Mouse (Mus musculus) heart, adult 2 months (tissue): Measurements from ENCODE around the gene Fmc1. TPM values are rescaled to one million over a fixed set of nuclear protein-coding genes. Genes with fewer than 3 reads are reported as not detected.

Source experiments
- DNase-seq, 2 experiments: peaks; one replicate each; pipeline ENCODE4 v3.0.0; 2021
- H3K27ac ChIP-seq: fragments of 200-600 bp; 2 replicates; pipeline ENCODE4 v1.8.1; 2022
- H3K27me3 ChIP-seq: fragments of 200-500 bp; 2 replicates; pipeline ENCODE4 v1.6.1; 2012; ENCODE audit warnings: mild to moderate bottlenecking, low read length, inconsistent platforms, mixed read lengths; ENCODE audit not compliant: control insufficient read depth, insufficient read depth
- H3K36me3 ChIP-seq: fragments of 200-500 bp; 2 replicates; pipeline ENCODE4 v1.6.1; 2012; ENCODE audit warnings: low read length, inconsistent platforms; ENCODE audit not compliant: control insufficient read depth, insufficient read depth
- H3K4me1 ChIP-seq: fragments of 200-500 bp; 2 replicates; pipeline ENCODE4 v1.6.1; 2011; ENCODE audit warnings: low read length; ENCODE audit not compliant: control insufficient read depth, insufficient read depth
- H3K4me3 ChIP-seq: fragments of 200-600 bp; 2 replicates; pipeline ENCODE4 v1.8.1; 2022
- H3K79me2 ChIP-seq: fragments of 200-500 bp; replicated peaks from 2 replicates; pipeline ENCODE4 v1.6.1; 2012; ENCODE audit warnings: mild to moderate bottlenecking, inconsistent platforms, low read length, moderate library complexity, mixed read lengths; ENCODE audit not compliant: control insufficient read depth, insufficient read depth
- H3K9ac ChIP-seq: fragments of 200-500 bp; 2 replicates; pipeline ENCODE4 v1.6.1; 2012; ENCODE audit warnings: low read depth, mild to moderate bottlenecking, control low read depth, inconsistent platforms, low read length, mixed read lengths
- CTCF ChIP-seq: fragments of 200-600 bp; IDR thresholded peaks from 2 replicates; pipeline ENCODE4 v1.8.1; 2022; ENCODE audit warnings: antibody characterized with exemption, mild to moderate bottlenecking, moderate library complexity
- EP300 ChIP-seq: fragments of 200-500 bp; IDR thresholded peaks from 2 replicates; pipeline ENCODE4 v1.6.1; 2011; ENCODE audit warnings: low read depth, low read length, control low read depth; ENCODE audit not compliant: insufficient read depth
- POLR2A ChIP-seq: fragments of 200-500 bp; IDR thresholded peaks from 2 replicates; pipeline ENCODE4 v1.6.1; 2011; ENCODE audit warnings: mild to moderate bottlenecking, low read depth, low read length, control low read depth; ENCODE audit not compliant: insufficient read depth
- WGBS: fragments of 180-500 bp; shearing (Covaris S2); methylation state at CpG from one replicate; pipeline ENCODE4 v1.1.7; 2018; 5-methylcytosine and 5-hydroxymethylcytosine counted together
- intact Hi-C: fragments of 180-260 bp; cut with DNase I; formaldehyde crosslinking; loops from one replicate; pipeline ENCODE4 v1.15.1; 2025
- microRNA-seq, 2 experiments: library from miRNA; unstranded; fragments of <30 nt; microRNA quantifications; one replicate each; pipeline ENCODE4 v1.2.0; 2021
- polyA plus RNA-seq: library from polyadenylated mRNA; depleted of rRNA; stranded (reverse); fragments of >200 nt; gene quantifications from 2 replicates; pipeline ENCODE4 v1.2.3, GENCODE M21; 2012; rRNA removed
- total RNA-seq, 2 experiments: library from RNA; stranded (reverse); gene quantifications; 2 replicates each; pipeline ENCODE4 v1.2.3; 2021

The Fmc1 gene
- total and polyA plus RNA-seq, 3 experiments, result 221 to 493 (median 266) TPM

GRCm38 (mm10) chr6:38580112-38580857, 47.0 kb downstream of the Fmc1 start:
- peaks cover 25% of the 10 kb centered on the region for H3K36me3 ChIP-seq

GRCm38 (mm10) chr6:38581711-38582110, 48.4 kb downstream of the Fmc1 start:
- no peak for TF ChIP-seq CTCF
- no peak for TF ChIP-seq EP300
- no peak for TF ChIP-seq POLR2A
- Histone ChIP-seq H3K4me1 (no peaks in the 10 kb centered on the region), H3K9ac (no peak overlapping the region), H3K27me3 (no peaks in the 10 kb centered on the region), H3K79me2 (no peaks in the 10 kb centered on the region; the same call in 1 of the 2 replicates), H3K27ac (no peak overlapping the region), H3K36me3 (peaks cover 20% of the 10 kb centered on the region), H3K4me3 (no peak overlapping the region)
- DNase-seq, result no peak
- intact Hi-C loops, result no loop called here
- WGBS, result 71% methylated on average over 3 of the region's 3 CpGs

More at GRCm38 (mm10) chr6:38580112-38580857, 47.0 kb downstream of the Fmc1 start:
- 85% methylated on average over 3 of the region's 3 CpGs for WGBS
- intact Hi-C loops, result no loop called here
- H3K79me2 ChIP-seq, result no peaks in the 10 kb centered on the region; the same call in 1 of the 2 replicates
- no peaks in the 10 kb centered on the region for H3K27me3 ChIP-seq
- no peak overlapping the region for H3K27ac ChIP-seq
- TF ChIP-seq CTCF, result no peak
- no peak for TF ChIP-seq EP300
- no peak for TF ChIP-seq POLR2A
- H3K4me1 ChIP-seq, result no peaks in the 10 kb centered on the region
- H3K4me3 ChIP-seq, result no peak overlapping the region
- H3K9ac ChIP-seq, result no peak overlapping the region
- DNase-seq, result no peak

Small RNA genes within 50 kb of the gene (microRNA-seq; reads per million reads assigned to microRNA genes)
- gene Mir7670, result 0.39 to 0.56 reads per million in 2 experiments

Other genes starting within 250 kb of the Fmc1 start
- 1 to 10 TPM; 1.0 to 1.6 TPM for gene Zc3hav1l, start 234.2 kb upstream of the Fmc1 start, total RNA-seq
- 1.5 and 3.8 TPM in 2 replicates for gene Zc3hav1l, start 234.2 kb upstream of the Fmc1 start, polyA plus RNA-seq
- gene Zc3hav1, start 178.9 kb upstream of the Fmc1 start, total RNA-seq, result 10 to 100 TPM; 13.9 to 14.6 TPM
- gene Zc3hav1, start 178.9 kb upstream of the Fmc1 start, polyA plus RNA-seq, result 7.9 and 11.2 TPM in 2 replicates
- 1 to 10 TPM; 1.7 to 1.9 TPM for gene Ttc26, start 152.0 kb upstream of the Fmc1 start, total RNA-seq
- gene Ttc26, start 152.0 kb upstream of the Fmc1 start, polyA plus RNA-seq, result 0.66 and 1.3 TPM in 2 replicates
- 10 to 100 TPM; 23.2 to 24.7 TPM for gene Ubn2, start 99.6 kb upstream of the Fmc1 start, total RNA-seq
- gene Ubn2, start 99.6 kb upstream of the Fmc1 start, polyA plus RNA-seq, result 5.1 and 9.9 TPM in 2 replicates
- gene Luc7l2, start 17.8 kb downstream of the Fmc1 start, total RNA-seq, result 10 to 100 TPM; 91.7 to 99.9 TPM
- 28.1 and 45.7 TPM in 2 replicates for gene Luc7l2, start 17.8 kb downstream of the Fmc1 start, polyA plus RNA-seq
- gene Klrg2, start 103.7 kb downstream of the Fmc1 start, total RNA-seq, result under 1 TPM; 0.21 to 0.43 TPM
- 0.23 and 0.33 TPM in 2 replicates for gene Klrg2, start 103.7 kb downstream of the Fmc1 start, polyA plus RNA-seq
- gene Clec2l, start 129.6 kb downstream of the Fmc1 start, total RNA-seq, result under 1 TPM; 0.52 to 0.84 TPM
- gene Clec2l, start 129.6 kb downstream of the Fmc1 start, polyA plus RNA-seq, result 5.9 and 6.7 TPM in 2 replicates